Mouse (Mus musculus) hindbrain, postnatal 0 days (tissue): ENCODE measurements around the gene Eif4g1. TPM values are rescaled to one million over a fixed set of nuclear protein-coding genes. Genes with fewer than 3 reads are reported as not detected.
A peak's percentile ranks its signal among the peaks of the same experiment; 100 is the strongest.
"Not testable (repeated sequence)": the region's sequence is repeated elsewhere in the genome, so short reads cannot be mapped to it uniquely, and the experiment has no call there.

ENCODE experiments used
- ATAC-seq: fragments of 200-750 bp; cut with Nextera tagmentation; 2 replicates; pipeline ENCODE4 v1.8.0; 2017; ENCODE audit warnings: mild to moderate bottlenecking, moderate TSS enrichment, moderate library complexity
- DNase-seq: peaks from one replicate; pipeline ENCODE4 v3.0.0-alpha.2; 2015; ENCODE audit warnings: low spot score
- H3K27ac ChIP-seq: fragments of 300-500 bp; sonication (generic); 2 replicates; pipeline ENCODE4 v1.5.1; 2014; ENCODE audit warnings: mild to moderate bottlenecking
- H3K27me3 ChIP-seq: fragments of 300-500 bp; sonication (generic); 2 replicates; pipeline ENCODE4 v1.6.1; 2014; ENCODE audit warnings: low read length, mixed read lengths; ENCODE audit not compliant: insufficient read depth
- H3K36me3 ChIP-seq: fragments of 300-500 bp; sonication (generic); 2 replicates; pipeline ENCODE4 v1.6.1; 2014; ENCODE audit warnings: low read length, mixed read lengths; ENCODE audit not compliant: insufficient read depth
- H3K4me1 ChIP-seq: fragments of 300-500 bp; sonication (generic); 2 replicates; pipeline ENCODE4 v1.6.1; 2014; ENCODE audit warnings: antibody characterized with exemption, low read length, mixed read lengths; ENCODE audit not compliant: insufficient read depth
- H3K4me2 ChIP-seq: fragments of 300-500 bp; sonication (generic); 2 replicates; pipeline ENCODE4 v1.6.1; 2014; ENCODE audit warnings: low read depth, mild to moderate bottlenecking, low read length, moderate library complexity, mixed read lengths
- H3K4me3 ChIP-seq: fragments of 300-500 bp; sonication (generic); 2 replicates; pipeline ENCODE4 v1.5.1; 2014; ENCODE audit warnings: low read length
- H3K9ac ChIP-seq: fragments of 300-500 bp; sonication (generic); replicated peaks from 2 replicates; pipeline ENCODE4 v1.6.1; 2014; ENCODE audit warnings: mild to moderate bottlenecking, low read length, moderate library complexity, mixed read lengths
- H3K9me3 ChIP-seq: fragments of 300-500 bp; sonication (generic); 2 replicates; pipeline ENCODE4 v1.6.1; 2016; ENCODE audit warnings: low read length, mixed read lengths
- CTCF ChIP-seq: IDR thresholded peaks from 2 replicates; pipeline ENCODE4 v1.5.1; 2016; ENCODE audit warnings: antibody characterized with exemption, control low read depth, low read depth
- WGBS: fragments of 180-500 bp; shearing (Covaris S2); extraction: QIAGEN DNeasy Blood & Tissue Kit; methylation state at CpG from one replicate; pipeline ENCODE4 v1.1.7; 2014; 5-methylcytosine and 5-hydroxymethylcytosine counted together
- polyA plus RNA-seq: library from polyadenylated mRNA; unstranded; fragments of >200 nt; fragmentation: Nextera tagmentation; extraction: Ambion mirVana; gene quantifications from 2 replicates; pipeline ENCODE4 v1.2.1, GENCODE M21; 2015
- total RNA-seq: library from RNA; depleted of rRNA; stranded (reverse); fragments of >200 nt; gene quantifications from 2 replicates; pipeline ENCODE4 v1.2.3, GENCODE M21; 2014; rRNA removed

The Eif4g1 gene
- total RNA-seq (424 and 428 TPM in 2 replicates), polyA plus RNA-seq (115 and 124 TPM in 2 replicates)

DNA sequence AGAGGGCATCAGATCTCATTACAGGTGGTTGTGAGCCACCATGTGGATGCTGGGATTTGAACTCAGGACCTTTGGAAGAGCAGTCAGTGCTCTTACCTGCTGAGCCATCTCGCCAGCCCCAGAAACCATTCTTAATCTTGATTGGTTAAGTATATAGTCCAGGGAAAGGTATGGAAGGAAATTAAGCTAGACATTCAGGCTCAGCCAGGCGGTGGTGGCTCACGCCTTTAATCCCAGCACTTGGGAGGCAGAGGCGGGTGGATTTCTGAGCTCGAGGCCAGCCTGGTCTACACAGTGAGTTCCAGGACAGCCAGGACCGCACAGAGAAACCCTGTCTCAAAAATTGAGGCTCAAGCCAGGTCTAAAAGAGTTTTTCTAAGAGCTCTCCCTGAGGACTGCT lies at the start of gene Eif4g1:
Gene Eif4g1 (plus strand): TSS at position 301 of the 400 bp plus-strand sequence.
- H3K27ac ChIP-seq, H3K9me3 ChIP-seq, ATAC-seq, H3K4me2 ChIP-seq, H3K4me1 ChIP-seq, DNase-seq, H3K27me3 ChIP-seq, H3K9ac ChIP-seq, H3K36me3 ChIP-seq, H3K4me3 ChIP-seq: not testable (repeated sequence)
- 92% methylated on average over 3 of the region's 6 CpGs for WGBS

DNA sequence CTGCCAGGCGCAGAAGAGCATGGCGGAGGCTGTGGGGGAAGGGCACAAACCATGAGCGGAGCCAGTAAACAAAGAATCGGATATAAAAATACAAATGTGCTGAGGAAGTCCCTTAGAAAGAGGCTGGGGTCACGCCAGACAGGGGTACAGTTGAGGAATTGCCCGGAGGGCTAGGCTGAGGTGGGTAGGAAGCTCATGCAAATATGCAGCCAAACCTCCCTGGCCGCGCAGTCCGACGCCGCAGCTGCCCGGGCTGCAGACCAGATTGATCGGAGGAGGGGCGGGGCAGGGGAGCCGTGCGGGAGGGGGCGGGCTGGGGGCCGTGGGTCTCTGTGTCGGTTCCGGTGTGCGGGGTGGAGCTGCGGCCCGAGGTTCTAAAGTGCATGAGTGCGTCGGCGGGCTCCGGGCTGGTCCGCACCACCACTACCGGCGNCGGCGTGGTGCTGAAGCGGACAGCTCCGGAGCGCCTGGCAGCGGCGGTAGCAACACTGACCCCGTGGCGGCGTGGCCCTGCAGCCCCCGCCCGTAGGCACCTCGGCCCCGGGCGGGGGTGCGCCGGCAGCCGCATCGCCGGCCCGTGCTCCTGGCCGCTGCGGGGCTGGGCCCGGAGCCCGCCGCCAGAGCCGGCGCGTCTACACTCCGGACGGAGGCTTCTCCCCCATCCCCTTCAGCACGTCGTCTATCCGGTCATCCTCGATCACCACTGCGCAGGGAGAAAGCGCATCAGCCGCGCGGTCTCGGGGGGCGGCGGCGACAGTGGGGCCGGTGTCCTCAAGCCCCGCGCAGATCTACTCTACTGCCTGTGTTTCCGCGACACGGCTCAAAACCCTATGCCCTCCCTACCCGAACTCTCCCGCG lies 48.3 kb upstream of the Eif4g1 start:
- no peaks in the 10 kb centered on the region for H3K36me3 ChIP-seq
- TF ChIP-seq CTCF, result no peak
- peak; percentile 56 for DNase-seq
- H3K4me2 ChIP-seq, result peak overlapping the region; percentile 88
- ATAC-seq, result peak; percentile 21
- peaks cover 8% of the 10 kb centered on the region; the same call in 1 of the 2 replicates for H3K4me1 ChIP-seq
- H3K27me3 ChIP-seq, result no peaks in the 10 kb centered on the region
- peak overlapping the region; percentile 70 for H3K9ac ChIP-seq
- H3K9me3 ChIP-seq, result no peaks in the 10 kb centered on the region
- peak overlapping the region; percentile 84 for H3K4me3 ChIP-seq
- H3K27ac ChIP-seq, result peak overlapping the region; percentile 94
- WGBS, result 1% methylated on average over 61 of the region's 83 CpGs

DNA sequence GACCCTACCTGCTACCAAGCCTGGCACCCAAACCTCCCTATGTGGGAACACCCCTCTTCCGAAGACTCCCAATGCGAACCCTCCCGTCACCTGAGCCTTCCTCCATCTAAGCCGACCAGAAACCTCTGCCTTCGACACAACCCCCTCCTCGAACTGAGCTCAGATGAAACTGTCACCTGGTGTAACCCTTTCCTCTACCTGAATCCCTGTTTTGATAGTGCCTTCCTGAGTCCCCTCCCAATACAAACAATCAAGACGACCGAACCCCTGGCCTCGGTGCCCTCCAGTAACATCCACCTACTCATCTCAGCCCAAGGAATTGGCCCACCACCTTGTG lies 47.7 kb upstream of the Eif4g1 start:
- H3K4me3 ChIP-seq, result peak overlapping the region; percentile 84
- ATAC-seq (peak; percentile 8; the same call in 1 of the 2 replicates), DNase-seq (peak; percentile 35)
- peak overlapping the region; percentile 88 for H3K4me2 ChIP-seq
- H3K9ac ChIP-seq, result peak overlapping the region; percentile 70
- H3K27me3 ChIP-seq, result no peaks in the 10 kb centered on the region
- H3K27ac ChIP-seq, result peak overlapping the region; percentile 94
- H3K4me1 ChIP-seq, result peaks cover 8% of the 10 kb centered on the region; the same call in 1 of the 2 replicates
- TF ChIP-seq CTCF, result no peak
- no peaks in the 10 kb centered on the region for H3K36me3 ChIP-seq
- H3K9me3 ChIP-seq, result no peaks in the 10 kb centered on the region
- WGBS, result 1% methylated on average over 9 of the region's 9 CpGs

DNA sequence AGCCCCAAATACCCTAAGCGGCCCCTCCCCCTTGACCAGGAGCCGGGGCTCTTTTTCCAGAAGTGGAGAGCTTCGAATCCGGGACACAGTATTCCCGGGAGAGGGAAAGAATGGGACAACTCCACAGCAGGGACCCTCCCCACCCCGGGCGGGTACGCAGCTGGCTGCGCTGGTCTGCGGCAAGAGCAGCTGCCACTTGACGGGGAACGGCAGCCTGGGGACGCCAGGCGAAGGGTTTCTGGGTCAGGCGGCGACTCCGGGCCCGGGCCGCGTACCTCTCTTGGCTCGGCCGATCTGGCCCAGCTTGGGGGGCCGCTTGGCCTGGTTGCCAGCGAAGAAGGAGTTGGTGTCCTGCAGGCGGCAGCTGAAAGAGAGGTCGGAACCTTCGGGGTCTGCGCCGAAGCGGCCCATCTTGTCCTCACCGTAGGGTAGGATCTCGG lies 47.3 kb upstream of the Eif4g1 start:
- WGBS, result under 1% methylated on average over 32 of the region's 32 CpGs
- H3K27me3 ChIP-seq, result no peaks in the 10 kb centered on the region
- H3K4me2 ChIP-seq, result peak overlapping the region; percentile 88
- peak overlapping the region; percentile 84 for H3K4me3 ChIP-seq
- TF ChIP-seq CTCF, result no peak
- no peak; the same call in 1 of the 2 replicates for ATAC-seq
- peaks cover 8% of the 10 kb centered on the region; the same call in 1 of the 2 replicates for H3K4me1 ChIP-seq
- DNase-seq, result no peak
- no peaks in the 10 kb centered on the region for H3K9me3 ChIP-seq
- H3K9ac ChIP-seq, result peak overlapping the region; percentile 70
- no peaks in the 10 kb centered on the region for H3K36me3 ChIP-seq
- peak overlapping the region; percentile 94 for H3K27ac ChIP-seq

DNA sequence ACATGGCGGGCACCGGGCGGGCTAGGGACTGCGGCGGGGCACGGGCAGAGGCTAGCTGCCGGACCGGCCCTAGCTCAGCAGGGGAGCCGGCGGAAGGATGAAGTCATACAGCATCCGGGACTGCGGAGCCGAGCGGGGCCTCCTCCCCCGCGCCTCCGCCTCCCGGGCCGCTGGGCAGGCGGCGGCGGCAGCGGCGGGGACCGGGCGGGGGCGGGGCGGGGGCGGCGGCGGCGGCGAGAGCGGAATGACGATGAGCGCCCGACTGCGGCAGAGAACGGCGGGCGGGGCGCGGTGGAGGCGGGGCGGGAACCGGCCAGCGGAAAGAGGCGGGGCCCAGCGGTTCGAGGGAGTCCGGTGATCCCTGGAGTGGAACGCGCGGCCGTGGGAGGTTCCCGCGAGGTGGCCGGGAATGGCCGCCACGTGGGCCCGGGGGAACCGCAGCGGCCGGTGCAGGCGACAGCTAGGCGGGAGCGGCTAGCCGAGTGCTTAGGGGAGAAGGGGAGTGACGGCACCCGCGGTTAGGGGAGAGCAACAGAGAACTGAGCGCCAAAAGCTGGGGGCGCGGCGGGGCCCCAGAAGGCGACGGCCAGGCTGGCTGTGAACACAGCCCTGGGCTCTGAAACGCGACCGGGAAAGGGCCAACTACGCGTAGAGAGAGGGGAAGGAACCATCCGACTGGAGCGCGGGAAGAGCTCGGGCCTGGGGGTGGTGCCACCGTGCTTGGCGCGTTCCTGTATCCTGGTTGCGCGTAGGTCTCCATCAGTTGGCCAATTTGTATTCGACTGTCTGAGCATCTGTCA lies 46.7 kb upstream of the Eif4g1 start, which contains the start of gene Camk2n2:
Gene Camk2n2 (minus strand): TSS at position 97 of the 800 bp plus-strand sequence.
- Histone ChIP-seq H3K4me3 (peak within 1 kb of the TSS; percentile 84), H3K9ac (peak within 1 kb of the TSS; percentile 70), H3K36me3 (no peaks in the 10 kb centered on the region), H3K4me2 (peak within 1 kb of the TSS; percentile 88), H3K27me3 (no peaks in the 10 kb centered on the region), H3K9me3 (no peaks in the 10 kb centered on the region), H3K4me1 (peaks cover 8% of the 10 kb centered on the region; the same call in 1 of the 2 replicates), H3K27ac (peak within 1 kb of the TSS; percentile 94)
- peak; percentile 64 for ATAC-seq
- TF ChIP-seq CTCF, result no peak
- peak; percentile 73 for DNase-seq
- WGBS, result 2% methylated on average over 75 of the region's 92 CpGs

DNA sequence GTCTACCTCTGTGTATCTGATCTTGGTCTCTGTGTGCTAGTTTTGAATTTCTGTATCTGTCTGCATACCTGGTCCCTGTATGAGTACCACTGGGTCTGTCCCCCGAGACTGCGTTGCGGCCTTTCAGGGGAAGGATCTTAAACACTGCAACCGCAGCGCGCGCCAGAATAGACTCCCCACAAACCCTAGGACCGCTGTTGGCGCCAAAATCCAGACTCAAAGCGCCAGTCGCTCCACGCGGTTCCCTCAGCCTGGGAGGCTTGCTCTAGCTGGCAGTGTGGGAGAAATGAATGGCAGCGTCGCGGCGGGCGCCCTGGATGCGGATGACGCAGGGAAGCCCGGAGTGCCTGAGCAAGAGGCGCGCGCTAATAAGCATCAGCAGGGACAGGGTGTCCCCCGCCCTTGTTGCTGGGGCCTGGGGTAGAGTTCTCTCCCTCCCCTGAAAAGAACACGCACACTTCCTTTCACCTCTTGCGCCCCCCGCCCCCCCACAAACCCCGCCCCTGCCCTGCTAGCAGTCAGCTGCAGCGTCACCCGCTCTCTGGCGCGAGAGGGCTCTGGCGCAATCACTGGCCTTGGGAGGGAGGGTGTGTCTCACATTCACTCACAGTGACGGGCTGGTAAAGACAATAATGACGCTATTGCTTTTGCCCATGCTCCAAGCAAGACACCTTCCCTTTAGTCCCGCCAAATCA lies 46.0 kb upstream of the Eif4g1 start:
- under 1% methylated on average over 34 of the region's 37 CpGs for WGBS
- H3K27me3 ChIP-seq, result no peaks in the 10 kb centered on the region
- H3K4me1 ChIP-seq, result peaks cover 8% of the 10 kb centered on the region; the same call in 1 of the 2 replicates
- no peaks in the 10 kb centered on the region for H3K36me3 ChIP-seq
- H3K9ac ChIP-seq, result peak overlapping the region; percentile 70
- TF ChIP-seq CTCF, result no peak
- ATAC-seq (peak; percentile 78), DNase-seq (peak; percentile 87)
- H3K27ac ChIP-seq, result peak overlapping the region; percentile 94
- H3K9me3 ChIP-seq, result no peaks in the 10 kb centered on the region
- peak overlapping the region; percentile 84 for H3K4me3 ChIP-seq
- H3K4me2 ChIP-seq, result peak overlapping the region; percentile 88
